Mouse (Mus musculus) liver, embryonic 14.5 days (tissue): Measurements from ENCODE around the gene Fkbp15. TPM values are rescaled to one million over a fixed set of nuclear protein-coding genes. Genes with fewer than 3 reads are reported as not detected.
A peak's percentile ranks its signal among the peaks of the same experiment; 100 is the strongest.

Source experiments
- ATAC-seq: fragments of 200-750 bp; cut with Nextera tagmentation; 2 replicates; pipeline ENCODE4 v1.8.0; 2017; ENCODE audit warnings: moderate number of reproducible peaks, mild to moderate bottlenecking, moderate library complexity; ENCODE audit not compliant: insufficient read depth
- DNase-seq, 3 experiments: peaks; one replicate each; pipeline ENCODE4 v3.0.0-alpha.2; 2012 to 2013; ENCODE audit warnings: low read depth in 3 of 3, low spot score in 3 of 3
- H3K27ac ChIP-seq: fragments of 300-500 bp; sonication (generic); 2 replicates; pipeline ENCODE4 v1.5.1; 2014; ENCODE audit warnings: moderate library complexity, mild to moderate bottlenecking, control low read depth, inconsistent platforms
- H3K27me3 ChIP-seq: fragments of 300-500 bp; sonication (generic); 2 replicates; pipeline ENCODE4 v1.6.1; 2014; ENCODE audit warnings: mild to moderate bottlenecking, low read length, moderate library complexity; ENCODE audit not compliant: control insufficient read depth, insufficient read depth
- H3K36me3 ChIP-seq: fragments of 300-500 bp; sonication (generic); replicated peaks from 2 replicates; pipeline ENCODE4 v1.6.1; 2014; ENCODE audit warnings: low read depth; ENCODE audit not compliant: control insufficient read depth, insufficient read depth
- H3K4me1 ChIP-seq, 2 experiments: fragments of 200-500 bp in 1 of 2; fragments of 300-500 bp in 1 of 2; sonication (generic) in 1 of 2; replicated peaks; 2 replicates each; pipeline ENCODE4 v1.6.1; 2012 to 2014; ENCODE audit warnings: antibody characterized with exemption in 1 of 2, inconsistent platforms in 1 of 2, low read length in 1 of 2; ENCODE audit not compliant: control insufficient read depth in 2 of 2, insufficient read depth in 2 of 2
- H3K4me2 ChIP-seq: fragments of 300-500 bp; sonication (generic); 2 replicates; pipeline ENCODE4 v1.6.1; 2014; ENCODE audit warnings: low read depth, mild to moderate bottlenecking, control low read depth, moderate library complexity
- H3K4me3 ChIP-seq, 2 experiments: fragments of 200-500 bp in 1 of 2; fragments of 300-500 bp in 1 of 2; sonication (generic) in 1 of 2; 2 replicates each; pipeline ENCODE4 v1.5.1; 2012 to 2014; ENCODE audit warnings: low read depth in 2 of 2, low read length in 2 of 2, mild to moderate bottlenecking in 2 of 2, control low read depth in 1 of 2, inconsistent platforms in 1 of 2, moderate library complexity in 1 of 2; ENCODE audit not compliant: insufficient read depth in 1 of 2
- H3K9ac ChIP-seq: fragments of 300-500 bp; sonication (generic); replicated peaks from 2 replicates; pipeline ENCODE4 v1.6.1; 2014; ENCODE audit warnings: mild to moderate bottlenecking, control low read depth, moderate library complexity
- H3K9me3 ChIP-seq: fragments of 300-500 bp; sonication (generic); 2 replicates; pipeline ENCODE4 v1.6.1; 2016; ENCODE audit warnings: low read length, mixed read lengths; ENCODE audit not compliant: control insufficient read depth
- CTCF ChIP-seq: IDR thresholded peaks from 2 replicates; pipeline ENCODE4 v1.5.1; 2016; ENCODE audit warnings: antibody characterized with exemption, low read depth, control low read depth
- EP300 ChIP-seq: IDR thresholded peaks from 2 replicates; pipeline ENCODE4 v1.6.1; 2016; ENCODE audit warnings: antibody characterized with exemption, low read depth
- WGBS: fragments of 180-500 bp; shearing (Covaris S2); extraction: QIAGEN DNeasy Blood & Tissue Kit; methylation state at CpG from one replicate; pipeline ENCODE4 v1.1.7; 2014; ENCODE audit not compliant: insufficient replicate concordance; 5-methylcytosine and 5-hydroxymethylcytosine counted together
- polyA plus RNA-seq, 2 experiments: library from polyadenylated mRNA; depleted of rRNA in 1 of 2; stranded (reverse) in 1 of 2; unstranded in 1 of 2; fragments of >200 nt; fragmentation: Nextera tagmentation in 1 of 2; extraction: Ambion mirVana in 1 of 2; gene quantifications; 2 replicates each; pipeline versions ENCODE4 v1.2.1 to v1.2.3; 2012 to 2014

Fkbp15 gene
- polyA plus RNA-seq, 2 experiments: 9.6 to 9.7 TPM

DNA sequence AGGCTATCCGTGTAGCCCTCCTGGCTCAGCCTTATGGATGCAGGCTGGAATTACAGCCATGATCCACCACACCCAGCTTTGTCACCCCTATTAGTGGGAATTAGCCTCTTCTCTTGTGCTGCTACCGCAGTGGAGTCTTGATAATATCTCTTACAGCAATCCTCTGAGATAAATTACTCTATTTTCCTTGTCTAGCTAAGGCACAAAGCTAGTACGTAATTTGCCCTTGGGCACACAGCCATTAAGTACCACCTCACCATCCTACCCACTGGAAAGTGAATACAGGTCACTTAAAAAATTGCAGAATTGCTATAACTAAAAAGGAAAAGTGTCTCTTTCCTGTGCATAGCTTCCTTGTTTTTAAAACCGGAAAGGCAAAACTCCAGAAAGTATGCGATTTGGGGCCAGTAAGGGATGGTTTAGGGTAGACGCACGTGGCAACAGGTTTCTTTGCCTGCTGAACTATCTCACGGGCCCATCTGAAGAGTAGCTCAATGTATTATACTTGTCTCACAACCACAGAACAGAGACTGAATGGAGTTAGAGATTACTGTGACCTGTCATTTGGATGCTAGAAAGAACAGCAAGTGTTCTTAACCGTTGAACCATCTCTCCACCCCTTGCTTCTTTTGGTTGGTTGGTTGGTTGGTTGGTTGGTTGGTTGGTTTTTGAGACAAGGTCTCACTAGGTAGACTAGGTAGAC lies 12.6 kb upstream of the Fkbp15 start:
- no peaks in the 10 kb centered on the region for H3K9me3 ChIP-seq
- H3K27me3 ChIP-seq: no peaks in the 10 kb centered on the region
- DNase-seq: no peak
- H3K4me1 ChIP-seq: peaks cover 61 to 62% of the 10 kb centered on the region in 2 experiments
- H3K9ac ChIP-seq: 0 out of 2 replicates have a peak overlapping the region, but pooled peaks have one; percentile 1
- no peaks in the 10 kb centered on the region; the same call in 1 of the 2 replicates for H3K36me3 ChIP-seq
- ATAC-seq: peak; percentile 30
- H3K4me2 ChIP-seq: peak overlapping the region; percentile 20; the same call in 1 of the 2 replicates
- TF ChIP-seq CTCF (no peak), EP300 (peak; percentile 65)
- 35% methylated on average over 9 of the region's 9 CpGs for WGBS
- H3K27ac ChIP-seq: peak overlapping the region; percentile 21; the same call in 1 of the 2 replicates
- no peak overlapping the region for H3K4me3 ChIP-seq

DNA sequence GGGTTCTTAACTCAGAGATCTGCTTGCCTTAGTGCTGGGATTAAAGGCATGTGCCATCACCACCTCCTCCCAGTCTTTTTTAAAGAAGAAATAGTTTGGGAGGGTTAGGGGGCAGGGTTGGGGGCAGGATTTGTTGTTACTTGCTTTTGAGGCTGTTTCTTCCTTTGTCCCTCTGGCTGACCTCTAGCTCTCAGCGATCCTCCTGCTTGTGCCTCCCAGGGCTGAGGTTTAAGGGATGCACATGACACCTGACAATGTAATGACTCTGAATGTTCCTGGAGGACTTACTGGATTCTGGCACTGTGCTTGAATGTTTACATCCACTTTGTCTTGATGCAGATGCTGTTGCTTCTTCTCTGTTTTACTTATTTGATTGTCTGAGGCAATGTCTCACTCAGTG lies 12.1 kb upstream of the Fkbp15 start:
- Histone ChIP-seq H3K27ac (peak overlapping the region; percentile 21; the same call in 1 of the 2 replicates), H3K36me3 (no peaks in the 10 kb centered on the region; the same call in 1 of the 2 replicates), H3K9ac (no peak overlapping the region; the same call in 1 of the 2 replicates), H3K27me3 (no peaks in the 10 kb centered on the region), H3K4me2 (peak overlapping the region; percentile 20; the same call in 1 of the 2 replicates), H3K9me3 (no peaks in the 10 kb centered on the region), H3K4me1 (peaks cover 66 to 67% of the 10 kb centered on the region in 2 experiments), H3K4me3 (no peak overlapping the region)
- TF ChIP-seq CTCF: no peak
- TF ChIP-seq EP300: no peak
- ATAC-seq (no peak), DNase-seq (no peak)
- WGBS: 50% methylated on average over 1 of the region's 1 CpGs

DNA sequence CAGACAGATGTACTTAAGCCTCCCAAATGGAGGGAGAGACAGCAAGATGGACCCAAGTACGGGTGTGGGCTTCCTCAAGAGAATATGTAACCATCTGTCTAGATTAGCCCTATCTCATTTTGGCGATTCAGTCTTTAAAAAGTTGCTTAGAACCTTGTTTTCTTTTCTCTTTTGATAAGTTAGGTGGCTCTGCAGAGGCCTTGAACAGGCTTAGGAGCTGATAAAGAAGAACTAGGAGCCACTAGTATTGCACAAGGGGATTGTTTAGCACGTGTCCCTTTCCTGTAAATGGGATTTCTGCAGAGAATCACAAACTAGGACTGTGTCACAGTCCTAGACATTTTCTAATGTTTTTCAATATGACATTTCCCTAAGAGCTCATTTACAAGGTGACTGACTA lies 8.7 kb upstream of the Fkbp15 start:
- Histone ChIP-seq H3K27ac (peak overlapping the region; percentile 74), H3K36me3 (no peaks in the 10 kb centered on the region), H3K4me1 (peaks cover 61 to 68% of the 10 kb centered on the region in 2 experiments), H3K4me2 (peak overlapping the region; percentile 52), H3K4me3 (no peak overlapping the region), H3K9me3 (no peaks in the 10 kb centered on the region), H3K9ac (peak overlapping the region; percentile 34), H3K27me3 (no peaks in the 10 kb centered on the region)
- TF ChIP-seq EP300 (peak; percentile 66), CTCF (no peak)
- ATAC-seq (peak; percentile 77), DNase-seq (no peak)
- WGBS: 4% methylated on average over 3 of the region's 3 CpGs

DNA sequence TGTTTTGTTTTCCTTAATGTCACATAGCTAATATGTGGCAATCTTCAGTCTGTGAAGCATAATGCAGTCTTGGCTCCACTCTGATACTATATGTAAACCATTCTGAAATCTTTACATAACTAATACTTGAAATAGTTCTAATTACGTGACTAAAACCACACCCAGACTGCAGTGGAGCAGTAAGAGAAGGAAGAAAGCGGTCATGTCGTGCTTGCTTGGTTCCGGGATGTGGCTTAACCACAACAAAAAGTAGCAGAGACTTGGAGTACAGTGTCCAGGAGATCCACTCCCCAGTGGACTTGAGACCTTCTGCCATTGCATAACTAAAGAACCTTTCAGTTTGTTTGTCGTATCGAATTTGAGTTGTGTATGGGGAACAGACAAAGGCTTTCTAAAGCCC lies 7.2 kb upstream of the Fkbp15 start:
- no peak for TF ChIP-seq CTCF
- TF ChIP-seq EP300: no peak
- no peak for ATAC-seq
- peaks cover 46 to 54% of the 10 kb centered on the region in 2 experiments for H3K4me1 ChIP-seq
- DNase-seq: no peak
- no peaks in the 10 kb centered on the region for H3K27me3 ChIP-seq
- WGBS: 49% methylated on average over 6 of the region's 6 CpGs
- peak overlapping the region; percentile 26 for H3K4me2 ChIP-seq
- no peaks in the 10 kb centered on the region for H3K9me3 ChIP-seq
- H3K27ac ChIP-seq: no peak overlapping the region; the same call in 1 of the 2 replicates
- H3K4me3 ChIP-seq: no peak overlapping the region
- H3K9ac ChIP-seq: no peak overlapping the region
- H3K36me3 ChIP-seq: no peaks in the 10 kb centered on the region

DNA sequence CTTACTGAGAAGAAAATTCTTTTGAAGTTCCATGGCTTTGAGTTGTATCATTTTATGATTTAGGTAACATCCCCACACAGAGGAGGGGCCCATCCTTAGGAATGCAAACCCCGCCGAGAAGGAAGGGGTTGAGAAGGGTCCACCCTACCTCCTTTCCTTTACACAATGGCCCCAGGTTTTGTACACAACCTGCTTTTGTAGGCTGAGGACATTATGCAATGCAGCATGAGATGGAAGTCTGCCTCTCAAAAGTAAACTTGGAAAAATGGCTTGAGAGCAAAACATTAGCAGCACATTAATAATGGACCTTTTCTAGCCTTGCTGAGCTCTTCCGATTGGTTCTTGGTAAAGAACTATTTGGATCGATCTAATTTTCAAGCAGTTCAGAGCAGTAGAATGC lies 5.9 kb upstream of the Fkbp15 start:
- H3K27me3 ChIP-seq: no peaks in the 10 kb centered on the region
- TF ChIP-seq EP300 (no peak), CTCF (no peak)
- 69% methylated on average over 4 of the region's 4 CpGs for WGBS
- no peak overlapping the region for H3K9ac ChIP-seq
- H3K4me1 ChIP-seq: peaks cover 37 to 45% of the 10 kb centered on the region in 2 experiments
- no peaks in the 10 kb centered on the region for H3K36me3 ChIP-seq
- H3K9me3 ChIP-seq: no peaks in the 10 kb centered on the region
- ATAC-seq: no peak
- H3K4me2 ChIP-seq: 0 out of 2 replicates have a peak overlapping the region, but pooled peaks have one; percentile 3
- H3K27ac ChIP-seq: no peak overlapping the region
- no peak overlapping the region for H3K4me3 ChIP-seq
- DNase-seq: no peak
